Comparison of ENCODE assay signal across 14 mouse cellular contexts in genomic region chr12:80524276-80524921, GRCm38 (mm10). TPM values are rescaled to one million over a fixed set of nuclear protein-coding genes. Genes with fewer than 3 reads are reported as not detected.
A peak's percentile ranks its signal among the peaks of the same experiment; 100 is the strongest.
DNase-seq lines count a peak whose midpoint lies in the region; ATAC-seq and TF ChIP-seq lines count a peak whose summit lies in the region.
"Had no signal": no experiment of that assay in that cellular context is flagged by ENCODE, and none has a peak within 500 bp of the region (broad histone marks: within the 10 kb centered on the region; RNA-seq: fewer than 3 reads in every experiment).

No protein-coding gene starts in this region.

- peak; percentile 14; the same call in 1 of the 2 replicates for TF ChIP-seq CTCF in cerebellum, adult 2 months (IDR thresholded peaks at IDR 0.05; ENCODE audit: borderline replicate concordance, insufficient read depth, low read depth, low read length)
- peak; percentile 28 for TF ChIP-seq CTCF in left cerebral cortex, adult 2 months (IDR thresholded peaks at IDR 0.05)
- TF ChIP-seq CTCF in MEL (IDR thresholded peaks at IDR 0.05 in 2 of 3, conservative IDR thresholded peaks at IDR 0.05 in 1 of 3; ENCODE audit: control insufficient read depth in 1 of 3, insufficient read depth in 1 of 3, low read depth in 2 of 3, low read length in 3 of 3, poor library complexity in 1 of 3, severe bottlenecking in 1 of 3): peak; percentile 6 to 29 (median 21); a peak in 2 of 6 replicates

- H3K79me2 ChIP-seq in MEL (ENCODE audit: control insufficient read depth, insufficient read depth, low read length, poor library complexity): no peaks in the 10 kb centered on the region

- intact Hi-C loops in left cerebral cortex, adult 2 months (cut with DNase I): no loop called here
- intact Hi-C loops in left cerebral cortex, postnatal 14 days (cut with DNase I): loop anchor here (5.0 kb wide), 1 partner anchor 43 kb away; no protein-coding TSS in a partner anchor

- TF ChIP-seq RAD21 in MEL (IDR thresholded peaks at IDR 0.05; ENCODE audit: low read depth, low read length): no peak; the same call in 1 of the 2 replicates

- no peaks in the 10 kb centered on the region for H3K36me3 ChIP-seq in MEL (ENCODE audit: control insufficient read depth in 1 of 2, insufficient read depth in 2 of 2, low read length in 2 of 2)
- no peaks in the 10 kb centered on the region for H3K36me3 ChIP-seq in embryonic facial prominence, embryonic 14.5 days (ENCODE audit: control insufficient read depth, insufficient read depth, low read length)
- H3K36me3 ChIP-seq: hindbrain, embryonic 15.5 days had no signal

- H3K9ac ChIP-seq in MEL (ENCODE audit: control insufficient read depth, low read depth, low read length, poor library complexity, severe bottlenecking): no peak overlapping the region
- H3K9ac ChIP-seq in embryonic facial prominence, embryonic 14.5 days (ENCODE audit: low read depth, low read length): no peak overlapping the region
- H3K9ac ChIP-seq: hindbrain, embryonic 15.5 days had no signal

- peaks cover 9% of the 10 kb centered on the region for H3K4me1 ChIP-seq in cerebellum, adult 2 months (ENCODE audit: control insufficient read depth, insufficient read depth, low read length)
- H3K4me1 ChIP-seq in MEL (ENCODE audit: control insufficient read depth in 1 of 2, insufficient read depth in 2 of 2, low read length in 2 of 2): no peaks in the 10 kb centered on the region
- peaks cover 5% of the 10 kb centered on the region; the same call in 1 of the 2 replicates for H3K4me1 ChIP-seq in embryonic facial prominence, embryonic 14.5 days (ENCODE audit: control insufficient read depth, insufficient read depth, low read length)

- no peak for TF ChIP-seq EP300 in MEL (IDR thresholded peaks at IDR 0.05; ENCODE audit: low read depth in 1 of 2, low read length in 2 of 2)

- no peak for DNase-seq in cerebellum, adult 2 months
- no peak for DNase-seq in cerebellum, postnatal 10 days
- no peak for DNase-seq in left cerebral cortex, adult 2 months (ENCODE audit: extremely low spot score in 1 of 2, low spot score in 2 of 2)
- no peak for DNase-seq in left cerebral cortex, postnatal 14 days (ENCODE audit: low spot score in 2 of 2)
- peak; percentile 10 for DNase-seq in MEL (ENCODE audit: low read depth, low spot score)
- peak; percentile 38 for DNase-seq in embryonic facial prominence, embryonic 14.5 days (ENCODE audit: low spot score)
- DNase-seq in ovary, postnatal 14 days (ENCODE audit: low spot score): no peak
- no peak for DNase-seq in layer of hippocampus, adult 8-10 months (ENCODE audit: low spot score in 2 of 2)
- DNase-seq: cerebellum, adult 9-11 months; kidney, postnatal 25 days; lung, adult 2 months had no signal

- no peak; the same call in 1 of the 2 replicates for ATAC-seq in embryonic facial prominence, embryonic 14.5 days (ENCODE audit: low read depth)
- ATAC-seq: Patski had no signal

- no peak overlapping the region for H3K4me2 ChIP-seq in embryonic facial prominence, embryonic 14.5 days (ENCODE audit: low read depth, low read length)
- H3K4me2 ChIP-seq: hindbrain, embryonic 15.5 days had no signal

- TF ChIP-seq POLR2A in cerebellum, adult 2 months (IDR thresholded peaks at IDR 0.05; ENCODE audit: borderline replicate concordance, insufficient read depth, low read length): no peak
- TF ChIP-seq POLR2A in MEL (IDR thresholded peaks at IDR 0.05; ENCODE audit: control insufficient read depth in 1 of 2, insufficient read depth in 1 of 2, low read depth in 1 of 2, low read length in 2 of 2, poor library complexity in 1 of 2): no peak

- WGBS in cerebellum, adult 2 months: 73% methylated on average over 12 of the region's 12 CpGs
- WGBS in embryonic facial prominence, embryonic 14.5 days: 30% methylated on average over 12 of the region's 12 CpGs

- no peak overlapping the region for H3K27ac ChIP-seq in cerebellum, adult 2 months (ENCODE audit: insufficient read depth, low read length)
- H3K27ac ChIP-seq in left cerebral cortex, adult 2 months: no peak overlapping the region
- H3K27ac ChIP-seq in MEL (ENCODE audit: control insufficient read depth, low read depth, low read length): no peak overlapping the region
- H3K27ac ChIP-seq in embryonic facial prominence, embryonic 14.5 days (replicated peaks; ENCODE audit: low read depth, low read length): no peak overlapping the region
- H3K27ac ChIP-seq: hindbrain, embryonic 15.5 days had no signal

- H3K4me3 ChIP-seq in cerebellum, adult 2 months (replicated peaks; ENCODE audit: insufficient read depth, low read depth, low read length): no peak overlapping the region
- H3K4me3 ChIP-seq in left cerebral cortex, adult 2 months: no peak overlapping the region
- H3K4me3 ChIP-seq in MEL (ENCODE audit: control insufficient read depth in 1 of 2, insufficient read depth in 1 of 2, low read depth in 2 of 2, low read length in 2 of 2): no peak overlapping the region
- no peak overlapping the region for H3K4me3 ChIP-seq in embryonic facial prominence, embryonic 14.5 days (ENCODE audit: low read depth, low read length)
- H3K4me3 ChIP-seq: hindbrain, embryonic 15.5 days had no signal

- H3K27me3 ChIP-seq in cerebellum, adult 2 months (ENCODE audit: control insufficient read depth, insufficient read depth, low read length): no peaks in the 10 kb centered on the region
- H3K27me3 ChIP-seq in MEL (ENCODE audit: control insufficient read depth in 1 of 2, insufficient read depth in 2 of 2, low read length in 2 of 2): peaks cover 9 to 11% of the 10 kb centered on the region in 2 experiments
- H3K27me3 ChIP-seq in embryonic facial prominence, embryonic 14.5 days (replicated peaks; ENCODE audit: control insufficient read depth, insufficient read depth, low read length): 0 out of 2 replicates have a peak, but pooled peaks cover 5% of the 10 kb centered on the region
- H3K27me3 ChIP-seq: hindbrain, embryonic 15.5 days had no signal

- no peaks in the 10 kb centered on the region for H3K9me3 ChIP-seq in MEL (replicated peaks; ENCODE audit: insufficient read depth, low read length)
- H3K9me3 ChIP-seq in embryonic facial prominence, embryonic 14.5 days (ENCODE audit: control insufficient read depth, low read length): no peaks in the 10 kb centered on the region
- H3K9me3 ChIP-seq: hindbrain, embryonic 15.5 days had no signal

TF ChIP-seq in MEL, 35 proteins besides CTCF, POLR2A, EP300 and RAD21:
- no peak for TF ChIP-seq KAT2A (conservative IDR thresholded peaks at IDR 0.05; ENCODE audit: low read depth, low read length)
- no peak for TF ChIP-seq CHD1 (IDR thresholded peaks at IDR 0.05; ENCODE audit: low read depth, low read length)
- no peak for TF ChIP-seq MAFK (IDR thresholded peaks at IDR 0.05; ENCODE audit: borderline replicate concordance, low read depth, low read length)
- TF ChIP-seq USF1 (IDR thresholded peaks at IDR 0.05; ENCODE audit: low read depth, low read length): no peak
- no peak for TF ChIP-seq TBP (IDR thresholded peaks at IDR 0.05; ENCODE audit: low read depth, low read length)

RNA-seq across cellular contexts. Expression of gene Galnt16, which starts 6.3 kb away (rescaled TPM):
- 29.3 and 32.8 TPM in 2 replicates for polyA plus RNA-seq in cerebellum, adult 2 months (2012; rRNA removed)
- 10 to 100 TPM; 94.6 to 94.9 TPM for total RNA-seq in left cerebral cortex, adult 2 months (2021)
- total RNA-seq in left cerebral cortex, postnatal 14 days (2021): 10 to 100 TPM; 61.8 to 73.1 TPM
- total RNA-seq in MEL (2012; rRNA removed): not detected in 2 replicates
- under 1 TPM in 1 of 2 experiments, not detected in 1; 0.08 TPM for polyA plus RNA-seq in MEL (2012; ENCODE audit: insufficient read depth in 1 of 2, insufficient read length in 2 of 2, low read depth in 1 of 2, low replicate concordance in 2 of 2, missing spikeins in 1 of 2)
- polyA plus RNA-seq in embryonic facial prominence, embryonic 14.5 days (2014; fragmentation: Nextera tagmentation; extraction: Ambion mirVana): 13.1 and 14.3 TPM in 2 replicates
- 100 to 1,000 TPM; 164 to 194 (median 183) TPM for total RNA-seq in layer of hippocampus, adult 8-10 months (2022)
- total RNA-seq: neutrophil, adult 5-6 weeks had no signal

Comparison
In these comparisons a context has a peak if more than half of its experiments do, and no peak if none do; other contexts are left out.
1. DNase-seq: peak in MEL (single experiment) and embryonic facial prominence, embryonic 14.5 days (single experiment); none in cerebellum, adult 2 months (0 of 2), cerebellum, postnatal 10 days (0 of 2), left cerebral cortex, adult 2 months (0 of 2), left cerebral cortex, postnatal 14 days (0 of 2), ovary, postnatal 14 days (single experiment) and layer of hippocampus, adult 8-10 months (0 of 2).
2. RNA of gene Galnt16, which starts 6.3 kb away (total RNA-seq): 164 to 194 TPM in layer of hippocampus, adult 8-10 months, 94.6 to 94.9 TPM in left cerebral cortex, adult 2 months and 61.8 to 73.1 TPM in left cerebral cortex, postnatal 14 days; not detected in MEL; every median in the first group is over 10 times any median in the second.
3. Peak in every context shown above with its lines, with median percentiles within 50 percentile points of each other: CTCF ChIP-seq.